Mouse (Mus musculus): ENCODE data around the gene Mtmr10. TPM values are rescaled to one million over a fixed set of nuclear protein-coding genes. Genes with fewer than 3 reads are reported as not detected.

Mtmr10 gene
- polyA plus RNA-seq, 1 experiment from 2014 or later, result 12.3 TPM

- H3K4me1 ChIP-seq, result no peaks in the 10 kb centered on the region
- H3K36me3 ChIP-seq (replicated peaks), result peaks cover 7% of the 10 kb centered on the region; the same call in 1 of the 2 replicates
- ATAC-seq (ENCODE audit: low FRiP score), result no peak
- no peak overlapping the region for H3K27ac ChIP-seq
- H3K4me2 ChIP-seq, result no peak overlapping the region
- H3K27me3 ChIP-seq, result no peaks in the 10 kb centered on the region
- 91% methylated on average over 7 of the region's 7 CpGs for WGBS
- H3K9ac ChIP-seq, result no peak overlapping the region
- no peaks in the 10 kb centered on the region for H3K9me3 ChIP-seq
- H3K4me3 ChIP-seq (replicated peaks), result no peak overlapping the region
Observed at GRCm38 (mm10) chr7:64310241-64310640, 22.8 kb downstream of the Mtmr10 start.

GRCm38 (mm10) chr7:64310756-64311155 is 23.3 kb downstream of the Mtmr10 start:
- no peaks in the 10 kb centered on the region for H3K27me3 ChIP-seq
- peaks cover 8% of the 10 kb centered on the region for H3K36me3 ChIP-seq (replicated peaks)
- no peaks in the 10 kb centered on the region for H3K9me3 ChIP-seq
- H3K4me3 ChIP-seq (replicated peaks), result no peak overlapping the region
- no peaks in the 10 kb centered on the region for H3K4me1 ChIP-seq
- H3K4me2 ChIP-seq, result no peak overlapping the region
- no peak for ATAC-seq (ENCODE audit: low FRiP score)
- 86% methylated on average over 2 of the region's 2 CpGs for WGBS
- no peak overlapping the region for H3K27ac ChIP-seq
- no peak overlapping the region for H3K9ac ChIP-seq

DNA sequence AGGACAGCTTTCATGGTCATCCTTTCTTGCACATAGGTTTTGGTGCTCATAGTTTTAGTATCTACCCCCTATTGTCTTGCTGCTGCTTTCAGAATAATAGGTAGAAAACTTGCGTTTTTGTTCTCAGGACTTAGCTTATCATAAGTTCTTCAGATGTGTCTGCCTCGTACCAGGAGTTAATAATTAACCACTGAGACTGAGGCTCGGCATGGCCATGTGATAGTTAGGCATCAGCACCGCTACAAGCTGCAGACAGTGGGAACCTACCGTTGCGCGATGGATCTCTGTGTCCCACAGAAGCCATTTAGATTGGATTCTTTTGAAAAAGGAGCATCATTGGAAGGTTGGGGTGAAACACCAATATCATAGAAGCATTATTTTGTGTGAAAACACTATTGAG is 25.4 kb downstream of the Mtmr10 start:
- Histone ChIP-seq H3K36me3 (replicated peaks) (peaks cover 19% of the 10 kb centered on the region), H3K4me2 (no peak overlapping the region), H3K9me3 (no peaks in the 10 kb centered on the region), H3K9ac (no peak overlapping the region), H3K4me1 (no peaks in the 10 kb centered on the region), H3K27me3 (no peaks in the 10 kb centered on the region), H3K4me3 (replicated peaks) (no peak overlapping the region), H3K27ac (no peak overlapping the region)
- ATAC-seq (ENCODE audit: low FRiP score), result no peak
- WGBS, result 91% methylated on average over 7 of the region's 7 CpGs

- Histone ChIP-seq H3K4me3 (replicated peaks) (no peak overlapping the region), H3K4me1 (no peaks in the 10 kb centered on the region), H3K4me2 (no peak overlapping the region), H3K36me3 (replicated peaks) (peaks cover 32% of the 10 kb centered on the region), H3K9me3 (no peaks in the 10 kb centered on the region), H3K27me3 (no peaks in the 10 kb centered on the region), H3K27ac (no peak overlapping the region), H3K9ac (no peak overlapping the region)
- ATAC-seq (ENCODE audit: low FRiP score), result no peak
- WGBS, result 83% methylated on average over 5 of the region's 5 CpGs
Observed at GRCm38 (mm10) chr7:64321125-64321524, 33.7 kb downstream of the Mtmr10 start.

GRCm38 (mm10) chr7:64321658-64322057 is 34.2 kb downstream of the Mtmr10 start:
- no peaks in the 10 kb centered on the region for H3K9me3 ChIP-seq
- no peak overlapping the region for H3K27ac ChIP-seq
- no peak overlapping the region for H3K4me2 ChIP-seq
- no peak for ATAC-seq (ENCODE audit: low FRiP score)
- H3K4me1 ChIP-seq, result no peaks in the 10 kb centered on the region
- 73% methylated on average over 4 of the region's 4 CpGs for WGBS
- no peak overlapping the region for H3K4me3 ChIP-seq (replicated peaks)
- no peak overlapping the region for H3K9ac ChIP-seq
- peaks cover 27% of the 10 kb centered on the region for H3K36me3 ChIP-seq (replicated peaks)
- H3K27me3 ChIP-seq, result no peaks in the 10 kb centered on the region

DNA sequence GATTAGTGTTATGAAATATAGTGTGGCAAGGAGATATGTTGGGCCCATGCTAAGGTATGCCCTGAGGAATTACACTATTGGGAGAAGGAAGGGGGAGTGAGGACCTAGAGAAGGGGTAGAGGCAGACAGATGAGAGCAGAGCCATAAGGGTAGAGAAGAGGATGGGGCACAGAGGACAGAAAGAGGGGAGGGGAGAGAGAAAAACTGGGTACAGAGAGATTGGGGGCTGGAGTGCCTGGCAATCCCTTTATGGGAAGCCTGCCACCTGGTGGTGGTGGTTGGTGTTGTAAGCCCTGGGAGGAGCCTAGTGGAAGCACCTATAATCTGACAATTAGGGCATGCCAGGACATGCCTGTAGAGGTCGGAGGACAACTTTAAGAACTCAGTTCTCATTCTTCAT is 39.4 kb downstream of the Mtmr10 start:
- peaks cover 6% of the 10 kb centered on the region for H3K36me3 ChIP-seq (replicated peaks)
- H3K4me2 ChIP-seq, result no peak overlapping the region
- no peak overlapping the region for H3K9ac ChIP-seq
- no peaks in the 10 kb centered on the region for H3K4me1 ChIP-seq
- H3K9me3 ChIP-seq, result no peaks in the 10 kb centered on the region
- H3K4me3 ChIP-seq (replicated peaks), result no peak overlapping the region
- ATAC-seq (ENCODE audit: low FRiP score), result peak; percentile 63
- H3K27ac ChIP-seq, result no peak overlapping the region
- WGBS, result 41% methylated on average over 1 of the region's 1 CpGs
- H3K27me3 ChIP-seq, result no peaks in the 10 kb centered on the region

DNA sequence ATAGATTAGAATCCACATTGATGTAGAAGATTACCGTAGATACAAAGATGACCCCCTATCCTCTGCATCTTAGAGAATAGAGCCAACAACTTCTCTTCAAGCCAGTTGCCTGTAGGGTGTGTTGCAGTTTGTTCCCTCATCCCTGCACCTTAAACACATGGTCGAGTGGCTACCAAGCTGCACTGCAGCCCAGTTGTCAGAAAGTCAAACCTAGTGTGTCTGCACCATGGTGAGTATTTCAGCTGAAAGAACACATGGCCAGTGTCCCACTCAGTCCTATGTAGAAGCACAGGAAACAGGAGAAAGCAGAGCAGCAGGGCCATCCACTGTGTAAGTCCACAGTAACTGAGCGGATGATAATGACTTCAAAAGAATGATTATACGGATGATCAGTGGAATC is 40.0 kb downstream of the Mtmr10 start:
- H3K27ac ChIP-seq, result no peak overlapping the region
- H3K27me3 ChIP-seq, result no peaks in the 10 kb centered on the region
- H3K4me3 ChIP-seq (replicated peaks), result no peak overlapping the region
- H3K36me3 ChIP-seq (replicated peaks), result peaks cover 8% of the 10 kb centered on the region; the same call in 1 of the 2 replicates
- H3K9ac ChIP-seq, result no peak overlapping the region
- no peaks in the 10 kb centered on the region for H3K9me3 ChIP-seq
- ATAC-seq (ENCODE audit: low FRiP score), result no peak
- H3K4me2 ChIP-seq, result no peak overlapping the region
- 84% methylated on average over 4 of the region's 4 CpGs for WGBS
- H3K4me1 ChIP-seq, result no peaks in the 10 kb centered on the region

DNA sequence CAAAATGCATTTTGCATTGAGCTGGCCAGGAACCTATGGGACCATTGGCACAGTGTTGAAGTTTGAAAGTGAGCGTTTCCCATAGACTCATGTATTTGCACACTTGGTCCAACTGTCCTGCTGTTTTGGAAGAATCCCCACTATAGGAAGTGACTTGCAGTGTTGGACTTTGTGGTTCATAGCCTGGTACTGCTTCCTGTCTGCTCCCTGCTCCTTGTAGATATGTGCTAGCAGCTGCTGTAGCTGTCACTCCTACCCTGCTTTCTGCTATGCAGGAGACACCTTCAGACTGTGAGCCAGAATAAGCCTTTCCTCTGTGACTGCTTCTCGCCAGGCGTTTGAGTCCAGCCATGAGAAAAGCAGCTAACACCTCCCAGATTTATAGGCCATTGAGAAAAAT is 43.9 kb downstream of the Mtmr10 start:
- no peak overlapping the region for H3K4me3 ChIP-seq (replicated peaks)
- no peak for ATAC-seq (ENCODE audit: low FRiP score)
- no peak overlapping the region for H3K27ac ChIP-seq
- no peak overlapping the region for H3K4me2 ChIP-seq
- H3K27me3 ChIP-seq, result no peaks in the 10 kb centered on the region
- WGBS, result 95% methylated on average over 3 of the region's 3 CpGs
- no peaks in the 10 kb centered on the region for H3K4me1 ChIP-seq
- H3K9me3 ChIP-seq, result no peaks in the 10 kb centered on the region
- H3K36me3 ChIP-seq (replicated peaks), result peaks cover 26% of the 10 kb centered on the region
- no peak overlapping the region for H3K9ac ChIP-seq

- H3K9ac ChIP-seq, result no peak overlapping the region
- H3K4me1 ChIP-seq, result no peaks in the 10 kb centered on the region
- no peak overlapping the region for H3K27ac ChIP-seq
- no peak for ATAC-seq (ENCODE audit: low FRiP score)
- no peak overlapping the region for H3K4me3 ChIP-seq (replicated peaks)
- no peaks in the 10 kb centered on the region for H3K27me3 ChIP-seq
- H3K9me3 ChIP-seq, result no peaks in the 10 kb centered on the region
- WGBS, result 90% methylated on average over 1 of the region's 1 CpGs
- H3K36me3 ChIP-seq (replicated peaks), result peaks cover 37% of the 10 kb centered on the region
- no peak overlapping the region for H3K4me2 ChIP-seq
Observed at GRCm38 (mm10) chr7:64332686-64333085, 45.2 kb downstream of the Mtmr10 start.

DNA sequence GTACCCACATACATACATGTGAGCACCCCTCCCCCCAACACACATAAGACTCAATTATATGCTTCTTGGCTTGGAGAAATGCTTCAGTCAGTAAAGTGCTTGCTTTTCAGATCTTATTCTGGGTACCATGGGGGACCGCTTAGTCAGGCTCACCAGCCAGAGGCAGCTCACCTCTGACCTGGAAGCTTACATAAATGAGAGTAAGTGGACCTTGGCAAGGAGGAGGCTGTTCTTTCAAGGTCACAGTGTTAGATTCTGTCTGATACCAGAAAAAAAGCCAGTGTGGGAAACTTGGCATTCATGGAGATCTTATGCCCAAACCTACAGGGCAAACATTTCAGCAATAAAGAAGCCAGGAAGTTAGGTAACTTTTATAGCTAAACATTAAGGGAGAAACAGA is 60.4 kb downstream of the Mtmr10 start:
- Histone ChIP-seq H3K4me2 (no peak overlapping the region), H3K9ac (no peak overlapping the region), H3K4me3 (replicated peaks) (no peak overlapping the region), H3K4me1 (0 out of 2 replicates have a peak, but pooled peaks cover 3% of the 10 kb centered on the region), H3K27ac (no peak overlapping the region), H3K36me3 (replicated peaks) (peaks cover 36% of the 10 kb centered on the region), H3K9me3 (no peaks in the 10 kb centered on the region), H3K27me3 (no peaks in the 10 kb centered on the region)
- ATAC-seq (ENCODE audit: low FRiP score), result no peak
- 84% methylated on average over 1 of the region's 1 CpGs for WGBS

GRCm38 (mm10) chr7:64349147-64349861 is 61.9 kb downstream of the Mtmr10 start:
- no peaks in the 10 kb centered on the region for H3K27me3 ChIP-seq
- ATAC-seq (ENCODE audit: low FRiP score), result no peak
- H3K36me3 ChIP-seq (replicated peaks), result peaks cover 46% of the 10 kb centered on the region
- H3K4me3 ChIP-seq (replicated peaks), result no peak overlapping the region
- no peak overlapping the region for H3K9ac ChIP-seq
- H3K4me2 ChIP-seq, result no peak overlapping the region
- H3K27ac ChIP-seq, result no peak overlapping the region
- H3K9me3 ChIP-seq, result no peaks in the 10 kb centered on the region
- peaks cover 10% of the 10 kb centered on the region; the same call in 1 of the 2 replicates for H3K4me1 ChIP-seq
- WGBS, result 87% methylated on average over 15 of the region's 15 CpGs

DNA sequence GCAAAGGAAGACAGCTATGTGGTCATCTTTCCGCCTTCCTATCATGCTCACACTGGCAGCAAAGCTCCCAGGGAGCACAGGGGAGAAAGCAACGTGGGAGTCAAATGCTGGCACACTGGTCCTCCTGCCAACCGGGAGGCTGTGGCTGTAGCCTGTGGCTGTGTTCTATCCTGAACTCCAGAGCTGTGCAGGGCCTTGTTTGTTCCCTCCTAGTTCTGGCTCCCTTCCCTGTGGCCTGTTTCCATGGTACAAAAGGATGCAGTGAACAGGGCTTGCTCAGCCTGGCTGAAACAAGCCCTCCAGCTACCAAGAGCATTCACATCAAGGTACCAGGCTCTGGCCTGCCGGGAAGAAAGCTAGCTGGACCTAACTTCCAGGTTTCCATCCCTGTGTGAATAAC is 63.6 kb downstream of the Mtmr10 start:
- no peak overlapping the region for H3K4me3 ChIP-seq (replicated peaks)
- H3K36me3 ChIP-seq (replicated peaks), result peaks cover 43% of the 10 kb centered on the region
- H3K4me2 ChIP-seq, result no peak overlapping the region
- no peak overlapping the region for H3K9ac ChIP-seq
- H3K4me1 ChIP-seq, result peaks cover 15% of the 10 kb centered on the region; the same call in 1 of the 2 replicates
- H3K27me3 ChIP-seq, result no peaks in the 10 kb centered on the region
- no peak for ATAC-seq (ENCODE audit: low FRiP score)
- H3K9me3 ChIP-seq, result no peaks in the 10 kb centered on the region
- no peak overlapping the region for H3K27ac ChIP-seq
- 84% methylated on average over 4 of the region's 4 CpGs for WGBS

DNA sequence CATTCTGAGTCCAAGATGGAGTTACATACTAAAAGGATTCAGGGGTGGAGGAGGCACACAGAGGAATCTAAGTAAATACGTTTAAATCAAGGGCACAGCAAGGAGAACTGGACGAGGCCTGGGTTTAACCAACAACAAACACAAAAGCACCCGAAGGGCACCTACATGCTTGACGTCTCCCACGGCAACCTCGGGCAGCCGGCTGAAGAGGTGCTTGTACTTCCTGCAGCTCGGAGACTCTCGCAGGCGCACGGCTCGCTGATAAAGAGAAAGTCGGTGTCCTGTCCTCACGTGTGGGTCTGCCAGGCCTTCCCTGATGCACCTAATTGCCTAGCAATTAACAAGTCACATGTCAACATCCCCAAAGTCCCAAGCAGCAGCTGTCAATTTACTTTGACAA is 66.8 kb downstream of the Mtmr10 start:
- Histone ChIP-seq H3K4me2 (no peak overlapping the region), H3K36me3 (replicated peaks) (peaks cover 51% of the 10 kb centered on the region)

More for the DNA sequence above, 66.8 kb downstream of the Mtmr10 start:
- H3K27me3 ChIP-seq, result no peaks in the 10 kb centered on the region
- H3K27ac ChIP-seq, result no peak overlapping the region; the same call in 1 of the 2 replicates
- no peak overlapping the region for H3K9ac ChIP-seq
- ATAC-seq (ENCODE audit: low FRiP score), result no peak
- no peaks in the 10 kb centered on the region for H3K9me3 ChIP-seq
- no peak overlapping the region for H3K4me3 ChIP-seq (replicated peaks)
- WGBS, result 49% methylated on average over 14 of the region's 14 CpGs
- H3K4me1 ChIP-seq, result peaks cover 15% of the 10 kb centered on the region; the same call in 1 of the 2 replicates

All from forebrain, embryonic 12.5 days (tissue).